Mouse (Mus musculus): ENCODE measurements around the gene Macrod1.

GRCm38 (mm10) chr19:7133436-7133835 lies 76.8 kb downstream of the Macrod1 start:
- no peak for TF ChIP-seq CTCF (IDR thresholded peaks at IDR 0.05; ENCODE audit: borderline replicate concordance, insufficient read depth, low read depth, low read length)
- no peak for TF ChIP-seq POLR2A (IDR thresholded peaks at IDR 0.05; ENCODE audit: borderline replicate concordance, insufficient read depth, low read length)
